Mouse (Mus musculus) heart, postnatal 0 days (tissue): ENCODE measurements around the gene Tmem254c.
"Not testable (repeated sequence)": the region's sequence is repeated elsewhere in the genome, so short reads cannot be mapped to it uniquely, and the experiment has no call there.

Experiments
- CTCF ChIP-seq: IDR thresholded peaks from 2 replicates; pipeline ENCODE4 v1.5.1; 2016; ENCODE audit warnings: antibody characterized with exemption, control low read depth, low read depth
- EP300 ChIP-seq: IDR thresholded peaks from 2 replicates; pipeline ENCODE4 v1.6.1; 2016; ENCODE audit warnings: antibody characterized with exemption, low read depth

- TF ChIP-seq CTCF, EP300: not testable (repeated sequence)
These were observed 50.7 kb downstream of the Tmem254c start for GRCm38 (mm10) chr14:26016414-26016813.
